Mouse (Mus musculus): ENCODE measurements around the gene Slc10a6. TPM values are rescaled to one million over a fixed set of nuclear protein-coding genes. Genes with fewer than 3 reads are reported as not detected.

Slc10a6 gene
- polyA plus RNA-seq, 1 experiment from 2014 or later, result 0.52 TPM

- 81% methylated on average over 6 of the region's 6 CpGs for WGBS
- H3K4me2 ChIP-seq (replicated peaks), result no peak overlapping the region
- H3K4me3 ChIP-seq (replicated peaks; ENCODE audit: low read length), result no peak overlapping the region
- no peaks in the 10 kb centered on the region for H3K27me3 ChIP-seq (ENCODE audit: control insufficient read depth, insufficient read depth, low read length)
- no peaks in the 10 kb centered on the region for H3K9me3 ChIP-seq (ENCODE audit: control insufficient read depth, low read length)
- peak overlapping the region; percentile 43; the same call in 1 of the 2 replicates for H3K27ac ChIP-seq
- no peak for ATAC-seq (ENCODE audit: low FRiP score)
- H3K36me3 ChIP-seq (replicated peaks; ENCODE audit: control insufficient read depth, insufficient read depth), result no peaks in the 10 kb centered on the region
- H3K4me1 ChIP-seq (replicated peaks; ENCODE audit: control insufficient read depth, insufficient read depth, low read length), result peaks cover 11% of the 10 kb centered on the region; the same call in 1 of the 2 replicates
- no peak overlapping the region for H3K9ac ChIP-seq
- DNase-seq (ENCODE audit: low spot score), result no peak
Observed at GRCm38 (mm10) chr5:103628499-103628898, 704 bp downstream of the Slc10a6 start.

- Histone ChIP-seq H3K9ac (no peak overlapping the region), H3K4me3 (replicated peaks; ENCODE audit: low read length) (no peak overlapping the region), H3K36me3 (replicated peaks; ENCODE audit: control insufficient read depth, insufficient read depth) (no peaks in the 10 kb centered on the region), H3K27me3 (ENCODE audit: control insufficient read depth, insufficient read depth, low read length) (no peaks in the 10 kb centered on the region), H3K4me1 (replicated peaks; ENCODE audit: control insufficient read depth, insufficient read depth, low read length) (peaks cover 8% of the 10 kb centered on the region; the same call in 1 of the 2 replicates), H3K9me3 (ENCODE audit: control insufficient read depth, low read length) (no peaks in the 10 kb centered on the region), H3K27ac (no peak overlapping the region), H3K4me2 (replicated peaks) (no peak overlapping the region)
- WGBS, result 89% methylated on average over 5 of the region's 5 CpGs
- no peak for ATAC-seq (ENCODE audit: low FRiP score)
- DNase-seq (ENCODE audit: low spot score), result no peak
Observed at GRCm38 (mm10) chr5:103624831-103625230, 4.4 kb downstream of the Slc10a6 start.

GRCm38 (mm10) chr5:103622321-103622720 is 6.9 kb downstream of the Slc10a6 start:
- Histone ChIP-seq H3K27me3 (ENCODE audit: control insufficient read depth, insufficient read depth, low read length) (no peaks in the 10 kb centered on the region), H3K4me2 (replicated peaks) (no peak overlapping the region), H3K36me3 (replicated peaks; ENCODE audit: control insufficient read depth, insufficient read depth) (no peaks in the 10 kb centered on the region), H3K4me3 (replicated peaks; ENCODE audit: low read length) (no peak overlapping the region), H3K9me3 (ENCODE audit: control insufficient read depth, low read length) (no peaks in the 10 kb centered on the region), H3K9ac (no peak overlapping the region), H3K4me1 (replicated peaks; ENCODE audit: control insufficient read depth, insufficient read depth, low read length) (no peaks in the 10 kb centered on the region), H3K27ac (no peak overlapping the region)
- 68% methylated on average over 5 of the region's 5 CpGs for WGBS
- DNase-seq (ENCODE audit: low spot score), result no peak
- ATAC-seq (ENCODE audit: low FRiP score), result no peak

GRCm38 (mm10) chr5:103620301-103620973 is 8.8 kb downstream of the Slc10a6 start:
- Histone ChIP-seq H3K9ac (no peak overlapping the region), H3K4me1 (replicated peaks; ENCODE audit: control insufficient read depth, insufficient read depth, low read length) (no peaks in the 10 kb centered on the region), H3K4me2 (replicated peaks) (no peak overlapping the region), H3K9me3 (ENCODE audit: control insufficient read depth, low read length) (no peaks in the 10 kb centered on the region), H3K27ac (no peak overlapping the region), H3K36me3 (replicated peaks; ENCODE audit: control insufficient read depth, insufficient read depth) (no peaks in the 10 kb centered on the region), H3K27me3 (ENCODE audit: control insufficient read depth, insufficient read depth, low read length) (no peaks in the 10 kb centered on the region), H3K4me3 (replicated peaks; ENCODE audit: low read length) (no peak overlapping the region)
- DNase-seq (ENCODE audit: low spot score) (no peak), ATAC-seq (ENCODE audit: low FRiP score) (no peak)
- 87% methylated on average over 12 of the region's 12 CpGs for WGBS

- Histone ChIP-seq H3K4me1 (replicated peaks; ENCODE audit: control insufficient read depth, insufficient read depth, low read length) (no peaks in the 10 kb centered on the region), H3K4me2 (replicated peaks) (no peak overlapping the region), H3K36me3 (replicated peaks; ENCODE audit: control insufficient read depth, insufficient read depth) (no peaks in the 10 kb centered on the region), H3K9ac (no peak overlapping the region), H3K9me3 (ENCODE audit: control insufficient read depth, low read length) (no peaks in the 10 kb centered on the region), H3K27ac (no peak overlapping the region), H3K4me3 (replicated peaks; ENCODE audit: low read length) (no peak overlapping the region), H3K27me3 (ENCODE audit: control insufficient read depth, insufficient read depth, low read length) (no peaks in the 10 kb centered on the region)
- WGBS, result 67% methylated on average over 9 of the region's 9 CpGs
- no peak for ATAC-seq (ENCODE audit: low FRiP score)
- DNase-seq (ENCODE audit: low spot score), result no peak
Observed at GRCm38 (mm10) chr5:103617191-103617590, 12.0 kb downstream of the Slc10a6 start.

GRCm38 (mm10) chr5:103614356-103614755 is 14.8 kb downstream of the Slc10a6 start:
- Histone ChIP-seq H3K4me2 (replicated peaks) (no peak overlapping the region), H3K9me3 (ENCODE audit: control insufficient read depth, low read length) (no peaks in the 10 kb centered on the region), H3K9ac (no peak overlapping the region), H3K4me3 (replicated peaks; ENCODE audit: low read length) (no peak overlapping the region), H3K27ac (no peak overlapping the region), H3K4me1 (replicated peaks; ENCODE audit: control insufficient read depth, insufficient read depth, low read length) (no peaks in the 10 kb centered on the region), H3K27me3 (ENCODE audit: control insufficient read depth, insufficient read depth, low read length) (no peaks in the 10 kb centered on the region), H3K36me3 (replicated peaks; ENCODE audit: control insufficient read depth, insufficient read depth) (no peaks in the 10 kb centered on the region)
- ATAC-seq (ENCODE audit: low FRiP score) (no peak), DNase-seq (ENCODE audit: low spot score) (no peak)
- WGBS, result 95% methylated on average over 7 of the region's 7 CpGs

- no peaks in the 10 kb centered on the region for H3K9me3 ChIP-seq (ENCODE audit: control insufficient read depth, low read length)
- ATAC-seq (ENCODE audit: low FRiP score), result no peak
Observed at GRCm38 (mm10) chr5:103612316-103612715, 16.9 kb downstream of the Slc10a6 start.

GRCm38 (mm10) chr5:103610856-103611472 is 18.2 kb downstream of the Slc10a6 start:
- no peaks in the 10 kb centered on the region for H3K4me1 ChIP-seq (replicated peaks; ENCODE audit: control insufficient read depth, insufficient read depth, low read length)
- no peak overlapping the region for H3K9ac ChIP-seq
- ATAC-seq (ENCODE audit: low FRiP score), result no peak
- no peak overlapping the region for H3K27ac ChIP-seq
- DNase-seq (ENCODE audit: low spot score), result no peak
- H3K4me3 ChIP-seq (replicated peaks; ENCODE audit: low read length), result no peak overlapping the region
- H3K9me3 ChIP-seq (ENCODE audit: control insufficient read depth, low read length), result no peaks in the 10 kb centered on the region
- WGBS, result 96% methylated on average over 10 of the region's 10 CpGs
- H3K27me3 ChIP-seq (ENCODE audit: control insufficient read depth, insufficient read depth, low read length), result no peaks in the 10 kb centered on the region
- no peaks in the 10 kb centered on the region for H3K36me3 ChIP-seq (replicated peaks; ENCODE audit: control insufficient read depth, insufficient read depth)
- no peak overlapping the region for H3K4me2 ChIP-seq (replicated peaks)

More at GRCm38 (mm10) chr5:103612316-103612715, 16.9 kb downstream of the Slc10a6 start:
- H3K4me3 ChIP-seq (replicated peaks; ENCODE audit: low read length), result no peak overlapping the region
- no peak for DNase-seq (ENCODE audit: low spot score)
- no peaks in the 10 kb centered on the region for H3K27me3 ChIP-seq (ENCODE audit: control insufficient read depth, insufficient read depth, low read length)
- H3K4me1 ChIP-seq (replicated peaks; ENCODE audit: control insufficient read depth, insufficient read depth, low read length), result no peaks in the 10 kb centered on the region
- H3K4me2 ChIP-seq (replicated peaks), result no peak overlapping the region
- no peaks in the 10 kb centered on the region for H3K36me3 ChIP-seq (replicated peaks; ENCODE audit: control insufficient read depth, insufficient read depth)
- WGBS, result 91% methylated on average over 7 of the region's 7 CpGs
- no peak overlapping the region for H3K27ac ChIP-seq
- no peak overlapping the region for H3K9ac ChIP-seq

GRCm38 (mm10) chr5:103610148-103610547 is 19.1 kb downstream of the Slc10a6 start:
- Histone ChIP-seq H3K9ac (no peak overlapping the region), H3K27me3 (ENCODE audit: control insufficient read depth, insufficient read depth, low read length) (no peaks in the 10 kb centered on the region), H3K27ac (no peak overlapping the region), H3K4me2 (replicated peaks) (no peak overlapping the region), H3K4me3 (replicated peaks; ENCODE audit: low read length) (no peak overlapping the region), H3K9me3 (ENCODE audit: control insufficient read depth, low read length) (no peaks in the 10 kb centered on the region), H3K4me1 (replicated peaks; ENCODE audit: control insufficient read depth, insufficient read depth, low read length) (no peaks in the 10 kb centered on the region), H3K36me3 (replicated peaks; ENCODE audit: control insufficient read depth, insufficient read depth) (no peaks in the 10 kb centered on the region)
- DNase-seq (ENCODE audit: low spot score) (no peak), ATAC-seq (ENCODE audit: low FRiP score) (no peak)
- WGBS, result 67% methylated on average over 5 of the region's 5 CpGs
